Mouse (Mus musculus): ENCODE measurements around the gene Abcg2. TPM values are rescaled to one million over a fixed set of nuclear protein-coding genes. Genes with fewer than 3 reads are reported as not detected.
"Not testable (repeated sequence)": the region's sequence is repeated elsewhere in the genome, so short reads cannot be mapped to it uniquely, and the experiment has no call there.

The Abcg2 gene
- polyA plus RNA-seq, 1 experiment from 2014 or later: 61.9 TPM

GRCm38 (mm10) chr6:58603485-58604090 lies 19.3 kb downstream of the Abcg2 start:
- H3K36me3 ChIP-seq; H3K9ac ChIP-seq; H3K4me1 ChIP-seq; H3K9me3 ChIP-seq; H3K4me2 ChIP-seq (replicated peaks); H3K4me3 ChIP-seq; H3K27me3 ChIP-seq; H3K27ac ChIP-seq: not testable (repeated sequence)
- peak; percentile 45; the same call in 1 of the 2 replicates for ATAC-seq (ENCODE audit: insufficient number of reproducible peaks, insufficient read depth, low FRiP score, low TSS enrichment)
- 75% methylated on average over 3 of the region's 3 CpGs for WGBS

- no peak overlapping the region for H3K4me3 ChIP-seq
- no peak for ATAC-seq (ENCODE audit: insufficient number of reproducible peaks, insufficient read depth, low FRiP score, low TSS enrichment)
- H3K9me3 ChIP-seq: no peaks in the 10 kb centered on the region
- H3K27me3 ChIP-seq: no peaks in the 10 kb centered on the region
- no peak overlapping the region for H3K9ac ChIP-seq
- H3K4me1 ChIP-seq: no peaks in the 10 kb centered on the region
- no peak overlapping the region for H3K4me2 ChIP-seq (replicated peaks)
- H3K27ac ChIP-seq: no peak overlapping the region; the same call in 1 of the 2 replicates
- WGBS: 81% methylated on average over 4 of the region's 4 CpGs
- H3K36me3 ChIP-seq: no peaks in the 10 kb centered on the region
Measured at GRCm38 (mm10) chr6:58606642-58607041, 22.3 kb downstream of the Abcg2 start.

GRCm38 (mm10) chr6:58608422-58608821 lies 24.1 kb downstream of the Abcg2 start:
- no peak for ATAC-seq (ENCODE audit: insufficient number of reproducible peaks, insufficient read depth, low FRiP score, low TSS enrichment)
- Histone ChIP-seq H3K9me3 (no peaks in the 10 kb centered on the region), H3K9ac (no peak overlapping the region), H3K27ac (no peak overlapping the region), H3K27me3 (no peaks in the 10 kb centered on the region), H3K4me1 (no peaks in the 10 kb centered on the region), H3K36me3 (no peaks in the 10 kb centered on the region), H3K4me3 (no peak overlapping the region), H3K4me2 (replicated peaks) (no peak overlapping the region)
- WGBS: 63% methylated on average over 2 of the region's 2 CpGs

- Histone ChIP-seq H3K36me3 (no peaks in the 10 kb centered on the region), H3K4me2 (replicated peaks) (no peak overlapping the region), H3K9me3 (no peaks in the 10 kb centered on the region), H3K4me3 (no peak overlapping the region), H3K4me1 (no peaks in the 10 kb centered on the region), H3K27me3 (no peaks in the 10 kb centered on the region), H3K9ac (no peak overlapping the region), H3K27ac (no peak overlapping the region)
- ATAC-seq (ENCODE audit: insufficient number of reproducible peaks, insufficient read depth, low FRiP score, low TSS enrichment): peak; percentile 47; the same call in 1 of the 2 replicates
- 80% methylated on average over 6 of the region's 6 CpGs for WGBS
Measured at GRCm38 (mm10) chr6:58609919-58610759, 25.8 kb downstream of the Abcg2 start.

GRCm38 (mm10) chr6:58610760-58611654 lies 26.7 kb downstream of the Abcg2 start:
- WGBS: 70% methylated on average over 4 of the region's 4 CpGs
- Histone ChIP-seq H3K36me3 (no peaks in the 10 kb centered on the region), H3K27me3 (no peaks in the 10 kb centered on the region), H3K4me3 (no peak overlapping the region), H3K9me3 (no peaks in the 10 kb centered on the region), H3K4me2 (replicated peaks) (no peak overlapping the region), H3K9ac (no peak overlapping the region), H3K27ac (no peak overlapping the region), H3K4me1 (no peaks in the 10 kb centered on the region)
- ATAC-seq (ENCODE audit: insufficient number of reproducible peaks, insufficient read depth, low FRiP score, low TSS enrichment): peak; percentile 76

- no peak for ATAC-seq (ENCODE audit: insufficient number of reproducible peaks, insufficient read depth, low FRiP score, low TSS enrichment)
- H3K36me3 ChIP-seq: no peaks in the 10 kb centered on the region
- no peaks in the 10 kb centered on the region for H3K4me1 ChIP-seq
- no peak overlapping the region for H3K9ac ChIP-seq
- WGBS: 79% methylated on average over 5 of the region's 5 CpGs
- no peak overlapping the region for H3K4me2 ChIP-seq (replicated peaks)
- H3K9me3 ChIP-seq: no peaks in the 10 kb centered on the region
- H3K4me3 ChIP-seq: no peak overlapping the region
- no peak overlapping the region for H3K27ac ChIP-seq
- H3K27me3 ChIP-seq: no peaks in the 10 kb centered on the region
Measured at GRCm38 (mm10) chr6:58624126-58624525, 39.8 kb downstream of the Abcg2 start.

GRCm38 (mm10) chr6:58629238-58629637 lies 44.9 kb downstream of the Abcg2 start:
- Histone ChIP-seq H3K4me3 (no peak overlapping the region), H3K9me3 (no peaks in the 10 kb centered on the region), H3K4me1 (no peaks in the 10 kb centered on the region), H3K9ac (no peak overlapping the region), H3K36me3 (no peaks in the 10 kb centered on the region), H3K27me3 (no peaks in the 10 kb centered on the region), H3K27ac (no peak overlapping the region), H3K4me2 (replicated peaks) (no peak overlapping the region)
- ATAC-seq (ENCODE audit: insufficient number of reproducible peaks, insufficient read depth, low FRiP score, low TSS enrichment): no peak
- WGBS: 86% methylated on average over 2 of the region's 2 CpGs

GRCm38 (mm10) chr6:58632419-58632818 lies 48.1 kb downstream of the Abcg2 start:
- Histone ChIP-seq H3K27me3 (no peaks in the 10 kb centered on the region), H3K4me1 (no peaks in the 10 kb centered on the region), H3K27ac (no peak overlapping the region), H3K9ac (no peak overlapping the region), H3K9me3 (no peaks in the 10 kb centered on the region), H3K4me3 (no peak overlapping the region), H3K36me3 (no peaks in the 10 kb centered on the region), H3K4me2 (replicated peaks) (no peak overlapping the region)
- 72% methylated on average over 3 of the region's 3 CpGs for WGBS
- no peak for ATAC-seq (ENCODE audit: insufficient number of reproducible peaks, insufficient read depth, low FRiP score, low TSS enrichment)

- no peak for ATAC-seq (ENCODE audit: insufficient number of reproducible peaks, insufficient read depth, low FRiP score, low TSS enrichment)
- H3K4me2 ChIP-seq (replicated peaks): no peak overlapping the region
- 83% methylated on average over 4 of the region's 4 CpGs for WGBS
- H3K9ac ChIP-seq: no peak overlapping the region
- no peak overlapping the region for H3K4me3 ChIP-seq
- H3K9me3 ChIP-seq: no peaks in the 10 kb centered on the region
- H3K27me3 ChIP-seq: no peaks in the 10 kb centered on the region
- no peaks in the 10 kb centered on the region for H3K36me3 ChIP-seq
- H3K27ac ChIP-seq: no peak overlapping the region
- H3K4me1 ChIP-seq: no peaks in the 10 kb centered on the region
Measured at GRCm38 (mm10) chr6:58633731-58634130, 49.4 kb downstream of the Abcg2 start.

GRCm38 (mm10) chr6:58638566-58638965 lies 54.2 kb downstream of the Abcg2 start:
- no peak overlapping the region for H3K4me2 ChIP-seq (replicated peaks)
- peaks cover 4% of the 10 kb centered on the region; the same call in 1 of the 2 replicates for H3K4me1 ChIP-seq
- no peak overlapping the region for H3K4me3 ChIP-seq
- ATAC-seq (ENCODE audit: insufficient number of reproducible peaks, insufficient read depth, low FRiP score, low TSS enrichment): no peak
- no peaks in the 10 kb centered on the region for H3K9me3 ChIP-seq
- H3K27me3 ChIP-seq: no peaks in the 10 kb centered on the region
- no peaks in the 10 kb centered on the region for H3K36me3 ChIP-seq
- H3K27ac ChIP-seq: no peak overlapping the region
- H3K9ac ChIP-seq: no peak overlapping the region

GRCm38 (mm10) chr6:58639391-58639790 lies 55.1 kb downstream of the Abcg2 start:
- Histone ChIP-seq H3K4me1 (peaks cover 4% of the 10 kb centered on the region; the same call in 1 of the 2 replicates), H3K27ac (no peak overlapping the region), H3K9ac (no peak overlapping the region), H3K4me3 (no peak overlapping the region), H3K36me3 (no peaks in the 10 kb centered on the region), H3K27me3 (no peaks in the 10 kb centered on the region), H3K4me2 (replicated peaks) (no peak overlapping the region), H3K9me3 (no peaks in the 10 kb centered on the region)
- ATAC-seq (ENCODE audit: insufficient number of reproducible peaks, insufficient read depth, low FRiP score, low TSS enrichment): no peak
- WGBS: 81% methylated on average over 2 of the region's 2 CpGs

Measured in embryonic facial prominence, embryonic 12.5 days (tissue).